Mouse (Mus musculus): ENCODE measurements around the gene Tgtp2. TPM values are rescaled to one million over a fixed set of nuclear protein-coding genes. Genes with fewer than 3 reads are reported as not detected.
"Not testable (repeated sequence)": the region's sequence is repeated elsewhere in the genome, so short reads cannot be mapped to it uniquely, and the experiment has no call there.

Gene Tgtp2
- 0.56 and 0.88 TPM in 2 replicates for polyA plus RNA-seq (2015; fragmentation: Nextera tagmentation; extraction: Ambion mirVana)

DNA sequence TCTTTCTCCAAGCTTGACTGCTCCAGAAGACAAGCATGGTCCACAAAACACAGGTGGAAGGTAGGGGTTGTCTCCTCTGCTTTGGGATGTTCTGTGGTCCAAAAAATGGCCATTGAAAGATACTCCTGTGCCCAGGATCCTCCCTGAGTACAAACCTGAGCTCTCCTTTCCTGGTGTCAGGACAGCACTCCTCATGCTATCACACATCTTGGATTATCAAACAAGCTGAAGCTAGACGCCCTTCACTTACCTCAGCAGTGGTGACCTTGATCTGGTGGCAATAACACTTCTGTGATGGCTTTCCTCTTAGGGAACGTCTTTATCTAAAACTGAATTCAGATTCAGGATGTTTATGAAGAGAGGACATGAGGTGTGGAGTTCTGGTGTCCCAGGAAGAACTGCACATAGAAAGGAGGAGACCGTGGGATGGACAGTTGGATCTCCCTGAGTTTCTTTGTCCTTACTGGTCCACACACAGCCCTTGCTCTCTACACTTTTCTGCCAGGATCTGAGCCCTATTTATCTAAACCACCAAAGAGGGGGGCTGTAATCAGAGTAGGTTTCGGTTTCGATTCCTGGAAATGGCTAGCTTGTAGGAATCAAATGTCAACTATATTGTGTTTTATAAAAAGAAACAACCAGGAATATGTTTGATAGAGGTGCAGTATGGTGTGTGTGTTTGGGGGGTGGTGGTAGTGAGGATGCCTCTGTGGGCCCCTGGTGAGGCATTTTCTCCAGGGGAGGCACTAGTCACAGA lies at the start of gene Tgtp2:
Tgtp2 (minus strand) TSS at position 494 of the 757 bp plus-strand sequence.
- WGBS, result 72% methylated on average over 5 of the region's 5 CpGs
- H3K4me1 ChIP-seq (replicated peaks); ATAC-seq; H3K27me3 ChIP-seq (replicated peaks); H3K4me3 ChIP-seq (replicated peaks); H3K4me2 ChIP-seq (replicated peaks); H3K9me3 ChIP-seq; H3K27ac ChIP-seq; H3K9ac ChIP-seq; H3K36me3 ChIP-seq: not testable (repeated sequence)

- WGBS, result 62% methylated on average over 6 of the region's 6 CpGs
- no peak overlapping the region for H3K4me2 ChIP-seq (replicated peaks)
- ATAC-seq, result peak; percentile 61
Observed at GRCm38 (mm10) chr11:49112624-49113219, 48.7 kb upstream of the Tgtp2 start.

DNA sequence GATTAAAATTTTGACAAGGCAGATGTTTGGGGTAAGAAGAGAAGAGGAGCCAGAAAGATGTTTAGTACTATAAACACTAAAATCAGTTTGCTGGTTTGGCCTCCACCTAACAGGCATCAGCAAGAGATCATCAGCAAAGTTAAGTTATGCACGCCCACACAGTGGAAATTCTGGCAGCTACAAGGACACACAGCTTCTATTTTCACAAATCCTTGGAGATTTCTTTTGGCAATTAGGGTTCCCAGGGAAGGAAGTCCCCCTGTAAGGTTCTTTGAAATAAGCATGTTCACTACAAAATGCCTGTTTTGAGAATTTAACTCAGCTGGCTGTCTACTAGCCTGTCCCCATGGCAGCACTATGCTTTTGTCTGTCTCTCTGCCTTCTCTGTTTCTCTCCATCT lies 47.0 kb upstream of the Tgtp2 start:
- Histone ChIP-seq H3K27ac (no peak overlapping the region), H3K36me3 (no peaks in the 10 kb centered on the region), H3K27me3 (replicated peaks) (no peaks in the 10 kb centered on the region), H3K9ac (no peak overlapping the region), H3K4me1 (replicated peaks) (no peaks in the 10 kb centered on the region), H3K4me2 (replicated peaks) (no peak overlapping the region), H3K9me3 (no peaks in the 10 kb centered on the region), H3K4me3 (replicated peaks) (no peak overlapping the region)
- 56% methylated on average over 1 of the region's 1 CpGs for WGBS
- no peak for ATAC-seq

More at GRCm38 (mm10) chr11:49112624-49113219, 48.7 kb upstream of the Tgtp2 start:
- H3K27ac ChIP-seq, result no peak overlapping the region
- H3K9me3 ChIP-seq, result no peaks in the 10 kb centered on the region
- H3K27me3 ChIP-seq (replicated peaks), result no peaks in the 10 kb centered on the region
- H3K4me3 ChIP-seq (replicated peaks), result no peak overlapping the region
- no peaks in the 10 kb centered on the region for H3K36me3 ChIP-seq
- no peak overlapping the region for H3K9ac ChIP-seq
- no peaks in the 10 kb centered on the region for H3K4me1 ChIP-seq (replicated peaks)

- Histone ChIP-seq H3K9me3 (no peaks in the 10 kb centered on the region), H3K4me2 (replicated peaks) (no peak overlapping the region), H3K27ac (no peak overlapping the region), H3K9ac (no peak overlapping the region), H3K4me3 (replicated peaks) (no peak overlapping the region), H3K27me3 (replicated peaks) (no peaks in the 10 kb centered on the region), H3K4me1 (replicated peaks) (no peaks in the 10 kb centered on the region), H3K36me3 (no peaks in the 10 kb centered on the region)
- ATAC-seq, result peak; percentile 23; the same call in 1 of the 2 replicates
- 44% methylated on average over 1 of the region's 1 CpGs for WGBS
Observed at GRCm38 (mm10) chr11:49108833-49109232, 44.8 kb upstream of the Tgtp2 start.

- H3K9me3 ChIP-seq, result no peaks in the 10 kb centered on the region
- H3K4me3 ChIP-seq (replicated peaks), result no peak overlapping the region
- H3K9ac ChIP-seq, result no peak overlapping the region
- H3K27ac ChIP-seq, result no peak overlapping the region
- 40% methylated on average over 10 of the region's 10 CpGs for WGBS
- no peaks in the 10 kb centered on the region for H3K36me3 ChIP-seq
- H3K4me1 ChIP-seq (replicated peaks), result 0 out of 2 replicates have a peak, but pooled peaks cover 3% of the 10 kb centered on the region
- peak; percentile 75 for ATAC-seq
- H3K27me3 ChIP-seq (replicated peaks), result no peaks in the 10 kb centered on the region
- no peak overlapping the region for H3K4me2 ChIP-seq (replicated peaks)
Observed at GRCm38 (mm10) chr11:49107650-49108537, 43.9 kb upstream of the Tgtp2 start.

GRCm38 (mm10) chr11:49105752-49106151 lies 41.7 kb upstream of the Tgtp2 start:
- Histone ChIP-seq H3K9me3 (no peaks in the 10 kb centered on the region), H3K4me1 (replicated peaks) (0 out of 2 replicates have a peak, but pooled peaks cover 3% of the 10 kb centered on the region), H3K9ac (no peak overlapping the region), H3K27me3 (replicated peaks) (no peaks in the 10 kb centered on the region), H3K4me2 (replicated peaks) (no peak overlapping the region), H3K4me3 (replicated peaks) (no peak overlapping the region), H3K27ac (no peak overlapping the region), H3K36me3 (no peaks in the 10 kb centered on the region)
- ATAC-seq, result no peak
- WGBS, result 70% methylated on average over 1 of the region's 1 CpGs

DNA sequence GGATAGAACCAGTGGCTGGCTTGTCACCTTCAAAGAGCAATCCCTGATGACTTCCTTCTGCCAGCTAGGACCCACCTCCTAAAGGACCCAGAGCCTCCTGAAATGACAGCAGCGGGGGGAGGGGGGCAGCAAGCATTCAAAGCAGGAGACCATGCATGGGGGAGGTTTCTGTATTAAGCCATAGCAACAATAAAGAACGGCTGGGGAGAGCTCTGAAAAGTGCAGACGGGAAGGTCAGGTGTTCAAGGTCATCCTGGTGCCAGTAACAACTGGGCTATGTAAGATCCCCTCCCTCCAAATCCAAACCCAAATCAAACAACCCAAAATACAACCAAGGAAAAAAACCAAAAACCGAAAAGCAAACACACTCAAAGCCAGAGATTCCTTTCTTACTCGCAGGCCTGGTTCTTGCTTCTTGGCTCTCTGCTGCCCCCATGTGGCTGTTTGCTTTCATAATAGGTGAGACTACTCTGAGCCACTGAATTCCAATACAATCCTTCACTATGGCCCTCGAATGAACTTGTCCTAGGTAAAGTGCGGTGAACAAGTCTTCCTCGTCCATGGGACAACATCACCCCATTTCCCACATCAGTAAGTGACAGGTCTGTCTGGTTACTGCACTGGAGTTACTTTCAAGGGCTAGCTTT lies 39.2 kb upstream of the Tgtp2 start:
- Histone ChIP-seq H3K36me3 (no peaks in the 10 kb centered on the region), H3K4me1 (replicated peaks) (0 out of 2 replicates have a peak, but pooled peaks cover 3% of the 10 kb centered on the region), H3K9ac (no peak overlapping the region), H3K9me3 (no peaks in the 10 kb centered on the region), H3K4me2 (replicated peaks) (no peak overlapping the region), H3K27me3 (replicated peaks) (no peaks in the 10 kb centered on the region), H3K27ac (no peak overlapping the region), H3K4me3 (replicated peaks) (no peak overlapping the region)
- ATAC-seq, result peak; percentile 74
- WGBS, result 10% methylated on average over 8 of the region's 8 CpGs

GRCm38 (mm10) chr11:49101500-49101899 lies 37.5 kb upstream of the Tgtp2 start:
- no peak overlapping the region for H3K4me2 ChIP-seq (replicated peaks)
- 26% methylated on average over 5 of the region's 5 CpGs for WGBS
- H3K4me1 ChIP-seq (replicated peaks), result 0 out of 2 replicates have a peak, but pooled peaks cover 3% of the 10 kb centered on the region
- no peaks in the 10 kb centered on the region for H3K27me3 ChIP-seq (replicated peaks)
- H3K4me3 ChIP-seq (replicated peaks), result no peak overlapping the region
- no peak overlapping the region for H3K27ac ChIP-seq
- no peaks in the 10 kb centered on the region for H3K36me3 ChIP-seq
- ATAC-seq, result no peak
- H3K9ac ChIP-seq, result no peak overlapping the region
- H3K9me3 ChIP-seq, result no peaks in the 10 kb centered on the region

DNA sequence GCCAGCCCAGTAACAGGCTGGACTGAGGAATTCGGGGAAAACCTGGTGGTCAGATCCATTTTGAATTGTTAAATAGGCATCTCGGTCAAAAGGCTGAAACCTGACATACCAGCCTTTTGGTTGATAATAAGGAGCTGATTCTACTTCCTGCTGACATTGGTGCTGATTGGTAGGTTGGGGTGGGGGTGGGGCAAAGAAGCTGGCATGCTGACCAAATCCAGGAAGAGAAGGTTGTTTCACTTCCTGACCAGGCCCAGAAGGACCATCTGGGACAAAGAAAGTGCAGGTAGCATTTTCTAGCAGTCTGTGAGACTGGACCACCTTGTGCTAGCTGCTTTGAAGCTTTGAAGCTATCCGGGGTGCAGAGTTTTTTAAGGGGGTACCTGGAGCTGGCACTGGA lies 36.4 kb upstream of the Tgtp2 start:
- Histone ChIP-seq H3K27ac (no peak overlapping the region), H3K4me2 (replicated peaks) (no peak overlapping the region), H3K27me3 (replicated peaks) (no peaks in the 10 kb centered on the region), H3K9ac (no peak overlapping the region), H3K9me3 (no peaks in the 10 kb centered on the region), H3K4me3 (replicated peaks) (no peak overlapping the region), H3K4me1 (replicated peaks) (0 out of 2 replicates have a peak, but pooled peaks cover 3% of the 10 kb centered on the region), H3K36me3 (no peaks in the 10 kb centered on the region)
- ATAC-seq, result no peak
- WGBS, result 89% methylated on average over 3 of the region's 3 CpGs

DNA sequence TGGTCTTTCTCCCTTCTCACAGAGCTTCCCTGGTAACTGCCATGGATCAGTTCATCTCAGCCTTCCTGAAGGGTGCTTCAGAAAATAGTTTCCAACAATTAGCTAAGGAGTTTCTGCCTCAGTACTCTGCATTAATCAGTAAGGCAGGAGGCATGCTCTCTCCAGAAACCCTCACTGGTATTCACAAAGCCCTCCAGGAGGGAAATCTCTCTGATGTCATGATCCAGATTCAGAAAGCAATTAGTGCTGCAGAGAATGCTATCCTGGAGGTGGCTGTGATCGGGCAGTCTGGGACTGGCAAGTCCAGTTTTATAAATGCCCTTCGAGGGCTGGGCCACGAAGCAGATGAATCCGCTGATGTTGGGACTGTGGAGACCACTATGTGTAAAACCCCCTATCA lies 31.4 kb upstream of the Tgtp2 start:
- 83% methylated on average over 4 of the region's 4 CpGs for WGBS
- no peak for ATAC-seq

DNA sequence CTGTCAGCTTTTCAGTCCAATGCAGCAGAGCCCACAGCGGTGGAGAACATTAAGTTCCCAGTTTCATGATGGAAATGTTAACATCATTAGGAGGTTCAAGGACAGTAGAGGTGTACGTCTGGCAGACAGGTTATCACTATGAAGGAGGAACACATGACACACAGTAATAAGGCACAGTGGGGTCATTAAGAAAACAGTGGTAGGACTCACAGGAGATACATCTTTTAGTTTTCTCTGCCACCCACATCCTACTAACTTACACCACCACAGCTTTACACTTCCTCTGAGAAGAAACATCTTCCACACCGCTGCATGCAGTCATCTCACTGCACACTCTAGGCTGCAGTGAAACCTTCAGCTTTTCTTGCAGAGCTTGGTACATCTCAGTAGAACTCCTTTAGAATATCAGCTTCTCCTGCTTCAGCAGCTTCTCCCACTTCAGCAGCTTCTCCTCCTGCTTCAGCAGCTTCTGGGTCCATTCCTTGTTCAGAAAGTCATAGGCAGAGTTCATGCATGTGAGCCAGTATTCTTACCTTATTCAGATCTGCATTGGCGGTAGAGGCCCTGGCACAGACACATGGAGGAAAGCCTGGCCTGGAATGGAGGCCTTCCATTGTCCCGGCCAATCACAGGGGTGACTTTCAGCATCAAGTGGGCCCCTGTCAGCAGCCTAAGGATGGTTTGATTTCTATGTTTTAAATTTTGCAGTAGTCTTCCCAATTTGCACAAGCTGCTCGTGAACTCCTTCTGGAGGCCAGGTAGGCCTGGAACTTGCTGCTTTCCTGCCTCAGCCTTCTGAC lies 30.1 kb upstream of the Tgtp2 start:
- WGBS, result 81% methylated on average over 6 of the region's 6 CpGs
- no peak for ATAC-seq
- Histone ChIP-seq H3K27ac (no peak overlapping the region), H3K4me2 (replicated peaks) (no peak overlapping the region), H3K4me3 (replicated peaks) (no peak overlapping the region), H3K9me3 (no peaks in the 10 kb centered on the region), H3K4me1 (replicated peaks) (peaks cover 2% of the 10 kb centered on the region; the same call in 1 of the 2 replicates), H3K27me3 (replicated peaks) (no peaks in the 10 kb centered on the region), H3K9ac (no peak overlapping the region), H3K36me3 (no peaks in the 10 kb centered on the region)

More for the DNA sequence above, 31.4 kb upstream of the Tgtp2 start:
- no peaks in the 10 kb centered on the region; the same call in 1 of the 2 replicates for H3K4me1 ChIP-seq (replicated peaks)
- H3K4me3 ChIP-seq (replicated peaks), result no peak overlapping the region
- no peak overlapping the region for H3K4me2 ChIP-seq (replicated peaks)
- H3K27ac ChIP-seq, result no peak overlapping the region
- no peaks in the 10 kb centered on the region for H3K36me3 ChIP-seq
- no peak overlapping the region for H3K9ac ChIP-seq
- no peaks in the 10 kb centered on the region for H3K9me3 ChIP-seq
- H3K27me3 ChIP-seq (replicated peaks), result no peaks in the 10 kb centered on the region

All from intestine, embryonic 15.5 days (tissue).